Mouse (Mus musculus): ENCODE results near the gene Irs3.

The Irs3 gene

GRCm38 (mm10) chr5:137672361-137672760 is 26.8 kb upstream of the Irs3 start:
- no peak for TF ChIP-seq GATA4 (IDR thresholded peaks at IDR 0.05; ENCODE audit: insufficient replicate concordance, low read length)

DNA sequence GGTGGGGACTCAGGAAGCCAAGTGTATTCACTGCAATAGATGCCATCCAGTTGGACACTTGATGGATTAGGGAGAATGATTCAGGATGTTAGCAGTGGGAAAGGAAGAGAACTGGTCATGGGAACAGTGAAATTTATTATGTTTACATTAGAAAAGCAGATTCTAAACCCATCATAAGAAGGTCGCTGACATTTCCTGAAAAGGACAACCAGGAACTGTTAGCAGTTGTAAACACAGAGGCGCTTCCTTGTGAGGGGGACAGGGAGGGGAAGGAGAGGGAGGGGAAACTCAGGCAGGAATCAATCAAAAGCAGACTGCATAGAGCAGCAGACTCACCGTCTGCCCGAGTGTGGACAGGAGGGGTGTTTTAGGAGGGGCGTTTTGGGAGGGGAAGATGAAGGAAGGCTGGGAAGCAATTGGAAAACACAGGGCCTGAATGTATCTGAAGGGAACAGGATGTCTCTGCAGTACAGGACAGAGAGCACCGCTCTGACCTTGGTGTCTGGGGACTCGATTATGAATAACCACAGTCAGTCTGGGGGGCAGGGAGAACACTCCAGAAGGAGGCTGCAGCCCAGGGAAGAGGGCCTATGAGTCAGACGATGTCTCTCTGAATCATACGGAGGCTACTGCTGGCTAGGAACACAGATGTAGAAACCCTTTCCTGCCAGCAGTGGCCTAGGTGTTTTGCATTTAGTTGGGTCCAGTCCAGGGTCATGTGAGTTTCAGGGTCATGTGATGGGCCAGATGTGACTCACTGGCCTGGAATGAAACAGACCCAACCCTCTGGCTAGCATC is 26.1 kb upstream of the Irs3 start:
- peak; percentile 84; the same call in 1 of the 2 replicates for TF ChIP-seq GATA4 (IDR thresholded peaks at IDR 0.05; ENCODE audit: insufficient replicate concordance, low read length)

DNA sequence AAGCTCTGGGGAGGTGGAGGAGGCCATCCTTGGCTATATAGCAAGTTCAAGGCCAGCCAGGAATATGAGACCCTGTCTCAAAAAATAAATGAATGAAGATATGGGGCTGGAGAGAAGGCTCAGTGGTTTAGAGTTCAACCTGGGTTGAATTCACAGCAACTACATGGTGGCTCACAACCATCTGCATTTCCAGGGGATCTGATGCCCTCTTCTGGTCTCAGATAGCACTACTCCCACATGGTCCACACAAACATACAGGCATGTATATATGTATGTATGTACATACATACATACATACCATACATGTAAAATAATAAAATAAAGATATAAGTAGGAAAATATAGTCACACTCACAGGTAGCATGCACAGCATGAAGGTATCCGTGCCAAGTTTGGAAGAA is 24.7 kb upstream of the Irs3 start:
- no peak for TF ChIP-seq GATA4 (IDR thresholded peaks at IDR 0.05; ENCODE audit: insufficient replicate concordance, low read length)

DNA sequence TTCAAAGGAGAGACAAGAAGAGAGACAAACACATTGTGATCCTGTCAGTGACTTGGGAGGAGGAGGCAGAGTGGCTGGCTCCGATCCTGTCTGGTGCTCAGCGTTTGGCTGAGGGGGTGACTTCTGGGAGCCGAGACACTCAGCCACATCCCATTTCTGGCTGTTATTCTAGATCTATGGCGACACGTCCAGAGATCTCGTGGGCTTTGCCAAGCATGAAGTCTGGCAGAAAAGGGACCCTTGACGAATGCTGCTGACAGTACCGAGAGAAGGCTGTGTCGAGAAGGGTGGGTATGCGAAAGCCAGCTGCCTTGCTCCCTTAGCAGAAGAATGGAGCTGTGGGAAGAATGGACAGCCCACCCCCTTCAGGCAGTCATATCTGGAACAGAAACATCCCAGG is 23.5 kb upstream of the Irs3 start:
- no peak for TF ChIP-seq GATA4 (IDR thresholded peaks at IDR 0.05; ENCODE audit: insufficient replicate concordance, low read length)

- no peak for TF ChIP-seq GATA4 (IDR thresholded peaks at IDR 0.05; ENCODE audit: insufficient replicate concordance, low read length)
These were observed 17.5 kb upstream of the Irs3 start for GRCm38 (mm10) chr5:137663057-137663456.

DNA sequence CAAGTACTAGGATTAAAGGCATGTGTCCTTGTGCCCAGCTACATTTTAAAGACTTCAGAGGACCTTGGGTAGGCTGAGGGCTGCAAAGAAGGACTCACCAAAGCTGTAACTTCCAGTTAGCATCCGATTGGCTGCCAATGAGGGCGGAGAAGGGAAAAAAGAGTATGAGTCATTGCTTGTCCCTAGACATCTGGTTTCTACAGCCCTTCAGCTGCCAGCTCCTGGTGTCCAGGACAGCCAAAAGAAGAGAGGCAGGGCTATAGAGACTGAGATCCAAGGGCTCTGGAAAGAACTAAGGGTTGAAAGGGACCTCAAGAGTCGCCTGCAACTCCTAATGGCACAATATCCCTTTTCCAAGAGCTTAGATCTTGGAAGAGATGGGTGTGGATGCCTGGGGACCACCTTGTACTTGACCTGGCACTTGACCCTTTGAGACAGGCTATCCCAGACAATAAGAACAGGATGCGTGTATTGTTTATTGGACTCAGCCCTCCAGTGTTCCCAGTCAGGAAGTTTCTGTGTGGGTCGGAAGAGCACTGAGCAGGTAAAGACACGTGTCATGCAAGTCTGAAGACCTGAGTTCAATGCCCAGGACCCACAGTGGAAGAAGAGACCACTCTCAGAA is 14.7 kb upstream of the Irs3 start:
- no peak for TF ChIP-seq GATA4 (IDR thresholded peaks at IDR 0.05; ENCODE audit: insufficient replicate concordance, low read length)

DNA sequence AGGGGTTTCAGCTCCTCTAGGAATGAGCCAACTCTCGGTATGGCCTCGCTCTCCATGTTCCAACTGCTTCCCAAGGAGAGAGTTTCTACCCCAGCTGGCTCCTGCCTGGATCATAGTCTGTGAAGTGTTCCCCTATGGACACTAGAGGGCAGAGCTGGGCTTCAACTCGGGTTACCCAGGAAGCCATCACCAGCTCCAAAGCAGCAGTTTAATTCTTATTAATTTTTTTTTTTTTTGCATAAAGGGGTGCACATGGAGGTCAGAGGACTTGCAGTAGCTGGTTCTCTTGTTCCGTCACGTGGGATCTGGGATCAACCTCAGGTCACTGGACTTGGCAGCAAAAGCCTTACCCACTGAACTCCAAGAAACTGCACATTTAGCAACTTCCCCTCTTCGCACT is 11.5 kb upstream of the Irs3 start:
- no peak for TF ChIP-seq GATA4 (IDR thresholded peaks at IDR 0.05; ENCODE audit: insufficient replicate concordance, low read length)

GRCm38 (mm10) chr5:137654746-137655145 is 9.2 kb upstream of the Irs3 start:
- TF ChIP-seq GATA4 (IDR thresholded peaks at IDR 0.05; ENCODE audit: insufficient replicate concordance, low read length), result no peak

DNA sequence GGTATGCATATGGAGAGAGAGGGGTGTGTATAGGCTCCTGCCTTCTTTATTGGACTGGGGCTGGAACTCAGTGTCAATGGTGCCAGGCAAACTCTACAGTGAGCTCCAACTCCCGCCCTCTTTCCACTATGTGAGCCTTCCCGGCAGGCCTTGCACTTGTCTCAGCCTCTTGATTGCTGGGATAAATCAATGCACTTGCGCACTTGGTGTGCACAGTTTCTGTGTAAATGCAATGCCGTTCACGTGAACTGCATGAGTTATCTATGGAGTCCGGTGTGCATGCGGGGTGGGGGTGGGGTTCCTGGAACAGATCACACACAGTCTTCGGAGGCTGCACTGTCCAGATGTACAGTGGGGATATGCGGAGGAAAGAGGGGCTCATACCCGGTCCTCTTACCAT is 7.9 kb upstream of the Irs3 start:
- TF ChIP-seq GATA4 (IDR thresholded peaks at IDR 0.05; ENCODE audit: insufficient replicate concordance, low read length), result no peak

DNA sequence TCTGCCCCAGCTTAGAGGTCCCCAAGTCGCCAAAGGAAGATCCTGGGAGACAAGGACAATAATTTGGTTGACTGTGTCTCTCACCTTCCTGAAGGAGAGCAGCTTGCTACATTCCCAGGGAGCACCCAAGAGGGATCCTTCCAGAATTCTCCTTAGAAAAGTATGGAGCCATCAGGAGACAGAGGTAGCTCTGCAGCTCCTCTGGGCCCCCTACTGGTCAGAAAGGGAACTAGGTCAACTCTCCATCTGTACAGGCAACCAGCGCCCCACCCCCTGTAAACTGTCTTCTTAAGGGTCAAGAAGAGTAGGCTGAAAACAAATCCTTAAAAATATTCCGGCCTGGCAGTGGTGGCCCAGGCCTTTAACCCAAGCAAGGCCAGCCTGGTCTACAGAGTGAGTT is 7.0 kb upstream of the Irs3 start:
- TF ChIP-seq GATA4 (IDR thresholded peaks at IDR 0.05; ENCODE audit: insufficient replicate concordance, low read length), result no peak

- TF ChIP-seq GATA4 (IDR thresholded peaks at IDR 0.05; ENCODE audit: insufficient replicate concordance, low read length), result no peak
These were observed 4.4 kb upstream of the Irs3 start for GRCm38 (mm10) chr5:137649669-137650571.

DNA sequence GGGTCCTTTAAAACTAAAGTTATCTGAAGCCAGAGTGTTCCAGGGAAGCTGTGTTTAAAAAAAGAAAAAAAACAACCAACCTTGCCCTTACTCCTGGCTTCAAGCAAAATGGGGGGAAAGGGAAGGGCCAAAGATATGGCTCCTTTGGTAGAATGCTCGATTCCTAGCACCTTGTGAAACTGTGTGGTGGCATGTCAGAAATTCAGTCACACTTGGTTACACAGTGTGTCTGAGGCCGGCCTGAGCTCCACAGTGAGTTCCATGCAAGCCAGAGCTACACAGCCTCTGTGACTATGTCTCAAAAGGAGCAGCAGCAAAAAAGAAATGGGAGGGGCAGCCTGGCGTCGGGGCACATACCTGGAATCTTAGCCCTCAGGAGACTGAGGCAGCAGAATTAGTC is 3.7 kb upstream of the Irs3 start:
- TF ChIP-seq GATA4 (IDR thresholded peaks at IDR 0.05; ENCODE audit: insufficient replicate concordance, low read length), result no peak

GRCm38 (mm10) chr5:137647827-137648601 is 2.5 kb upstream of the Irs3 start:
- no peak for TF ChIP-seq GATA4 (IDR thresholded peaks at IDR 0.05; ENCODE audit: insufficient replicate concordance, low read length)

DNA sequence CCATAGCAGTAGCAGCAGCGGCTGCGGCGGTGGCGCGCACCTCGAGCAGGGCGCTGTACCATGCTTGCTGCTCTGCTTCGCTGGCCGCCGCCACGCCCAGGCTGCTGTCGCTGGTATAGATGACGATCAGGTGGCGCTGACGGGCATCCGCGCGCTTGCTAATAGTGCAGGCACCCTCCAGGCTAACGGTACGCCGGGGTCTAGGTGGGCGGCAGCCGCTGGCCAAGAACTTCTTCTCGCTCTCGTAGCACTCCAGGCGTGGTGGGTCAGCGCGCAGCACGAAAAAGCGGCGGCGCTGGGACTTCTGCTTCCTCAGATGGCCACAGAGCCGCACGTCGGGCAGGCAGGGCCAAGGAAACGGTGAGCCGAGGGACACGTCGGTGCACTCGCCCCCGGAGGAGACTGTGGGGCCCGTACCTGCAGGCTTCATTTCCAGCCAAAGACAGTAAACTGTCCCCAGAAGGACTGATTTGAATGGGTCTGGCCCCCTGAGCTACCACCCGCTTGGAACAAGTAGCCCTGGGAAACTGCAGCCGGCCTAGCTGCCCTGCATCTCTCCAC is 343 bp downstream of the Irs3 start:
- no peak for TF ChIP-seq GATA4 (IDR thresholded peaks at IDR 0.05; ENCODE audit: insufficient replicate concordance, low read length)

GRCm38 (mm10) chr5:137644484-137644883 is 1.0 kb downstream of the Irs3 start:
- TF ChIP-seq GATA4 (IDR thresholded peaks at IDR 0.05; ENCODE audit: insufficient replicate concordance, low read length), result no peak

Measured in liver, adult (tissue).